Mouse (Mus musculus) limb, embryonic 11.5 days (tissue): ENCODE data around the gene Ctrb1. TPM values are rescaled to one million over a fixed set of nuclear protein-coding genes. Genes with fewer than 3 reads are reported as not detected.
A peak's percentile ranks its signal among the peaks of the same experiment; 100 is the strongest.

Source experiments
- ATAC-seq: fragments of 200-750 bp; cut with Nextera tagmentation; 2 replicates; pipeline ENCODE4 v1.8.0; 2017; ENCODE audit warnings: low read depth; ENCODE audit not compliant: insufficient number of reproducible peaks, low FRiP score, low TSS enrichment
- DNase-seq: peaks from one replicate; pipeline ENCODE4 v3.0.0-alpha.2; 2015; ENCODE audit warnings: low spot score
- H3K27ac ChIP-seq: fragments of 300-500 bp; sonication (generic); replicated peaks from 2 replicates; pipeline ENCODE4 v1.5.1; 2014; ENCODE audit warnings: low read depth, mild to moderate bottlenecking, low read length
- H3K27me3 ChIP-seq: fragments of 300-500 bp; sonication (generic); 2 replicates; pipeline ENCODE4 v1.6.1; 2014; ENCODE audit warnings: mild to moderate bottlenecking, low read length, mixed read lengths; ENCODE audit not compliant: control insufficient read depth, insufficient read depth
- H3K36me3 ChIP-seq: fragments of 300-500 bp; sonication (generic); 2 replicates; pipeline ENCODE4 v1.6.1; 2014; ENCODE audit warnings: mild to moderate bottlenecking, low read length, moderate library complexity, mixed read lengths; ENCODE audit not compliant: control insufficient read depth, insufficient read depth
- H3K4me1 ChIP-seq: fragments of 300-500 bp; sonication (generic); 2 replicates; pipeline ENCODE4 v1.6.1; 2014; ENCODE audit warnings: low read length, mixed read lengths; ENCODE audit not compliant: control insufficient read depth, insufficient read depth
- H3K4me2 ChIP-seq: fragments of 300-500 bp; sonication (generic); 2 replicates; pipeline ENCODE4 v1.6.1; 2014; ENCODE audit warnings: low read depth, mild to moderate bottlenecking, moderate library complexity; ENCODE audit not compliant: severe bottlenecking
- H3K4me3 ChIP-seq: fragments of 300-500 bp; sonication (generic); 2 replicates; pipeline ENCODE4 v1.5.1; 2014; ENCODE audit warnings: low read depth, low read length
- H3K9ac ChIP-seq: fragments of 300-500 bp; sonication (generic); 2 replicates; pipeline ENCODE4 v1.6.1; 2014; ENCODE audit warnings: mild to moderate bottlenecking, low read length
- H3K9me3 ChIP-seq: fragments of 300-500 bp; sonication (generic); 2 replicates; pipeline ENCODE4 v1.6.1; 2016; ENCODE audit warnings: low read length; ENCODE audit not compliant: control insufficient read depth
- WGBS: fragments of 180-500 bp; shearing (Covaris S2); extraction: QIAGEN DNeasy Blood & Tissue Kit; methylation state at CpG from one replicate; pipeline ENCODE4 v1.1.7; 2014; 5-methylcytosine and 5-hydroxymethylcytosine counted together
- polyA plus RNA-seq: library from polyadenylated mRNA; unstranded; fragments of >200 nt; fragmentation: Nextera tagmentation; extraction: Ambion mirVana; gene quantifications from 2 replicates; pipeline ENCODE4 v1.2.1, GENCODE M21; 2014

Gene Ctrb1
- polyA plus RNA-seq, 1 experiment from 2014 or later = not detected

DNA sequence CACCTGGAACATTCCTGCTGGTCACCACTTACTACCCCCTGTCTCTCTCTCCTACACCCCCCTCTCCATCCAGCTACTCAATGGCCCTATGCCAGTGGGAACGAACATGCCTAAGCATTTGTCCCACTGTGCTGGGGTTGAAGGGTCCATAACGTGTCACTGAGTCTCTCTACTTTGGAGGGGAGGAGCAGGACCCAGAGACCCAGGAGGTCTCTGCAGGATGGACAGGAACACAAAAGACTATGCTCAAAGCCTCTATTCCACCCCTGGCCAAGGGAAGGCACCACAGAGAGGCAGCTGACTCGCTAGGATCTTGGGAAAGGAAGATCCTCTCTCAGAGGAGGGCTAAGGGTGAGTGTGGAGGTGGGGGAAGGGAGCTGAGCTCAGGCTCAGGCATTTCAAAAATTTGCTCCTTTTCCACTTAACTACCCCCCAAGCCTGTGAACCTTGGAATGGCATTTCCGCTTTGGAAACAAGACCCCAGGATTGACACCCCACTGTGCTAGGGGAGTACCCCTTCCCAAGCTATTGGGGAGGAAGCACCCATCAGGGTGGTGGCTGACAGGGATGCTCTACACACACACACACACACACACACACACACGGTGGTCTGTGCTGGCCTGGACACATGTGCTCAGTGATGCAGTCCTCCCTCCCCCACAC, 42.9 kb upstream of the Ctrb1 start:
- DNase-seq (peak; percentile 57), ATAC-seq (no peak)
- Histone ChIP-seq H3K4me3 (no peak overlapping the region), H3K36me3 (no peaks in the 10 kb centered on the region; the same call in 1 of the 2 replicates), H3K4me1 (peaks cover 52% of the 10 kb centered on the region), H3K9me3 (no peaks in the 10 kb centered on the region), H3K4me2 (peak overlapping the region; percentile 28), H3K27me3 (no peaks in the 10 kb centered on the region), H3K9ac (peak overlapping the region; percentile 24; the same call in 1 of the 2 replicates), H3K27ac (peak overlapping the region; percentile 71)
- 3% methylated on average over 5 of the region's 5 CpGs for WGBS

DNA sequence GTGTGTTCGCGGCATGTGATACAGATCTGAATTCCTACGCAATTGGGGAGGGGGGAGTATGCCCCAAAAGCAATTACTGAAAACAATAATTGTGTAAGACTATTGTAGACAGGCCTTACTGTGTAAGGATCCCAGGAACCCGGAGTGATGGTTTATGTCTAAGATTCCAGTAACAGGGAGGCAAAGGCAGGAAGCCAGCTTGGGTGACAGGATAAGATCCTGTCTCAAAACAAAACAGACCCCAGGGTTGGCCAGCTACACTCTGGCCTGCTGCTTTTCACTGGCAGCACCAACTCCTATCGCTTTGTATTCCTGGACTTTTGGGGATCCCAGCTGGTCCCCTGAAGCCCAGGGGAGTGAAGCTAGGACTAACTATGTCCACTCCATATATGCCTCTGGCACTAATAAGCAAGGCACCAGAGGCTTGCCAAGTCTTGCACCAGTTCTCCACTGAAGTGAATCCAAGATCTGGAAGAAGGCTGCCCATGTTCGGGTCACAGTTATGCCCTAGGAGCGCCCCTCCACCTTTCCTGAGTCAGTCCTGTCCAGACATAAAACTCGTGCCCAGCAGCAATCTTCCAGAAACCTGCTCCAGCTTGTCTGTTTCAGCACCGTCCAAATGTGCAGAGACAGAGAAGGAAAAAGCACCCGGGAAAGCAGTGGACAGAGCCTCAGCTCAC, 41.7 kb upstream of the Ctrb1 start:
- peak overlapping the region; percentile 71 for H3K27ac ChIP-seq
- H3K4me1 ChIP-seq = peaks cover 52% of the 10 kb centered on the region
- H3K4me3 ChIP-seq = peak overlapping the region; percentile 76
- H3K27me3 ChIP-seq = no peaks in the 10 kb centered on the region
- peak overlapping the region; percentile 86 for H3K4me2 ChIP-seq
- no peaks in the 10 kb centered on the region; the same call in 1 of the 2 replicates for H3K36me3 ChIP-seq
- ATAC-seq (peak; percentile 0; the same call in 1 of the 2 replicates), DNase-seq (no peak)
- H3K9ac ChIP-seq = no peak overlapping the region; the same call in 1 of the 2 replicates
- no peaks in the 10 kb centered on the region for H3K9me3 ChIP-seq
- WGBS = 28% methylated on average over 10 of the region's 10 CpGs

DNA sequence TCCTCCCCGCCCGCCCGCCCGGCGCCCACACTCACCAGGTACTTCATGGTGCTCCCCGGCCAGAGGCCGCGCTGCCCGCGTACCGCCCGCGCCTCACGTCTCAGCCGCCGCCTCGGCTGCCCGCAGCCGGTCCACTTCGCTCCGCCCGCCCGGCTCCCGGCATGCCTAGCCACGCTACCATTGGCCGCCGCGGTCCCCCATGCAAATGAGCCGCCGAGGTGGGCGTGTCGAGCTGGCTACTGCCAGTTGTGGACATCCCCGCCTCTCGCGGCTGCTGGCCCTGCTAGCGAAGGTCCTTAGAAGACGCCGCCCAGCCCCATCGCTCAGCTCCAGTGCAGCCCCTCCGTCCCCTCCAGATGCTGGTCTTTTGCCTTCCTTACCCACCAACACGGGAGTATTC, 41.2 kb upstream of the Ctrb1 start:
- Histone ChIP-seq H3K27me3 (no peaks in the 10 kb centered on the region), H3K4me3 (peak overlapping the region; percentile 76), H3K4me1 (peaks cover 52% of the 10 kb centered on the region), H3K9me3 (no peaks in the 10 kb centered on the region), H3K27ac (no peak overlapping the region; the same call in 1 of the 2 replicates), H3K9ac (peak overlapping the region; percentile 74), H3K4me2 (peak overlapping the region; percentile 86), H3K36me3 (no peaks in the 10 kb centered on the region)
- 0% methylated on average over 41 of the region's 41 CpGs for WGBS
- peak; percentile 98 for DNase-seq
- peak; percentile 93 for ATAC-seq

DNA sequence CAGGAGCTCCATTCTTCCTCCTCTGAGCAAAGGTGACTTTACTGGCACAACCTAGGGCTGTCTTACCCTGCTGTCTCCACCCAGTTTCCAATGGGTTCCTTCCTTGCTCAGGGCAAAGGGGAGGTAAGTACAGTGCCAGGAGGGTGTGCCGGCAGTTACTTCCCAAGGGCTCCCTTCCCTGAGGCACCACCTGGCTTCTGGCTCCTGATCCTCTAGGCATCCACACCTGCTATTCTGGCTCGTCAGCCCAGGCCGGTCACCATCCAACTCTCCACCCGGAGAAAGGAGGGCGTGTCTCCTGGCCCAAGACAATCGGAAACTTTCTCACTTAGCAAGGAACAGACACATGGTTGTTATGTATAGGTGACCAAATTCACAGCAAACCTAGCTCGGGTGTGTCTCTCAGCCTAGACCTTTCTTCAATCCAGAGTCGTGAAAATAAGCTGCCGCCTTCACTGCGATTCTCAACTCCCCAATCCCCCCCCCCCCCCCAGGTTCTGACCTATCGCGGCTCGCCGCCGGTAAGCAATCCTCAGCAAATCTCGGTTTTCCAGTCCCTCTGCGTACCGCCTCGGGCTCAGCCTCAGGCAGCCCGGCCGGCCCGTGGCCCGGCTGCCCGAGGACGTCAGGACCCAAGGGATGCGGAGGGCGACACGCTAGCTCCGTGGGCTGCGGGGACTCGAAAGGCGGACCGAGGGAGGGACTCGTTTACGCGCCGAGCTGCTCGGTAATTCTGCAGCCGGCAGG, 40.6 kb upstream of the Ctrb1 start:
- DNase-seq (no peak), ATAC-seq (peak; percentile 19; the same call in 1 of the 2 replicates)
- Histone ChIP-seq H3K9ac (peak overlapping the region; percentile 74), H3K27me3 (no peaks in the 10 kb centered on the region), H3K4me1 (peaks cover 52% of the 10 kb centered on the region), H3K36me3 (no peaks in the 10 kb centered on the region), H3K4me2 (peak overlapping the region; percentile 86), H3K9me3 (no peaks in the 10 kb centered on the region), H3K4me3 (peak overlapping the region; percentile 76), H3K27ac (no peak overlapping the region)
- WGBS = under 1% methylated on average over 39 of the region's 39 CpGs

DNA sequence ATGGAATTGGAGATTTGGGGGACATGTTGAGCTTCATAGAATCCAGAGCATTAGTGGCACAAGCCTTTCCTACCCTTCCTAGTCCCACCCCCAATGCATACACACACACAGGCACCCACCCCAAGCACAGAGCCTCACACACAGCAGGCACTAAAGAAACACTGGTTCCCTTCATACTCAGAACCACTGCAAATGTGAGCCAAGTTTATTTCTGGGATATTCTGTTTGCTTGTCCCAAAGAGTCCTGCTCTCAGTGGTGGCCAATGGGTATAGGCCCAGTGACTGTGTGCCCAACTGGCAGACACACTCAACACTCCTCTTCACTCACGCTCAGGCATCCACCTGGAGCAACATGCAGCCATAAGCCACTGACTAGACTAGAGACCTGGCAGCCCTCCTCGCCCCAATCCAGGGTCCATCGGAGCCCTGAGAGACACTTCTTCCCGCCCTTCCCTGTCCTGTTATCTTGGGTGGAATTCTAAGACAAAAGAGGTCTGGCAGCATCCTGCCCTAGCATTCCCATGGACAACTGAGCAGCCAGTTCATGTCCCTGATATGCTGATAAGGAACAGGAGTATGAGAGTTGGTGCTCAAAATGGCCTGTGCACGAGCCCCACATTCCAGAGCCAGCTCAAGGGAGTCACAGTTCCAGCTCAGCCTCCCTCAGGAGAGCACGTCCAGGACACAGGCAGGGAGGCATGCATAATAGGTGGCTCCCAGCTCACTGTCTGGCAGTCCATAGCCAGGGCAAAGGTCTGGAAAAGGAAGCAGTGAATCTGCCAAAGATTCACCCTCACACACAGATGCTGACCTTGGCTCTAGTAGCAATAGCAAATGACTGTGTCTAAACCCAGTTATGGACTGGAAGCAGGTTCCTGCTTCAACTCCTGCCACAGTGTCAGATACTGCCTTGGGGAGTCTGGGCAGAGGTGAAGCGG, 38.7 kb upstream of the Ctrb1 start:
- H3K9ac ChIP-seq = no peak overlapping the region

DNA sequence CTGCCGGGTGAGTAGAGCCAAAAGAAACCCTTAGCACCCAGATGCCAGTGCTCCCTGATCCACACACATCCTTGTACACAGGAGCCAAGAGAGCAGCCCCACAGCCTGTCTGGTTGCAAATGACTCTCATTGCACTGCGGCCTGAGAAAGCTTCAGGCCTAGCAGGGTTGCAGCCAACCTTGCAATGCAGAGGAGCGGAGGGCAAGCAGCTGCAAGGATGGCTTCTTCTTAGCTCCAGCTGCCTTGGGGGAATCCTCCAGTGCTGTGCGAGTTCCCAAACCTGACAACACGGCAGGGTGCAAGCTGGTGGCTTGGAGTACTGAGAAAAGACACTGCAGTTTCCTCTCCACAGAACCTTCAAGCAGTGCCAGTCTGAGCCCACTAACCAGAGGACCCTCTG, 37.7 kb upstream of the Ctrb1 start:
- Histone ChIP-seq H3K4me1 (peaks cover 28% of the 10 kb centered on the region), H3K27me3 (no peaks in the 10 kb centered on the region), H3K9me3 (no peaks in the 10 kb centered on the region), H3K27ac (no peak overlapping the region), H3K36me3 (no peaks in the 10 kb centered on the region), H3K9ac (no peak overlapping the region), H3K4me2 (no peak overlapping the region), H3K4me3 (no peak overlapping the region)
- no peak for DNase-seq
- no peak for ATAC-seq
- 86% methylated on average over 5 of the region's 5 CpGs for WGBS

More for the DNA sequence above, 38.7 kb upstream of the Ctrb1 start:
- Histone ChIP-seq H3K27ac (no peak overlapping the region), H3K4me3 (no peak overlapping the region), H3K4me1 (peaks cover 38% of the 10 kb centered on the region), H3K9me3 (no peaks in the 10 kb centered on the region), H3K4me2 (no peak overlapping the region), H3K36me3 (no peaks in the 10 kb centered on the region), H3K27me3 (no peaks in the 10 kb centered on the region)
- 77% methylated on average over 7 of the region's 7 CpGs for WGBS
- DNase-seq (no peak), ATAC-seq (no peak)

DNA sequence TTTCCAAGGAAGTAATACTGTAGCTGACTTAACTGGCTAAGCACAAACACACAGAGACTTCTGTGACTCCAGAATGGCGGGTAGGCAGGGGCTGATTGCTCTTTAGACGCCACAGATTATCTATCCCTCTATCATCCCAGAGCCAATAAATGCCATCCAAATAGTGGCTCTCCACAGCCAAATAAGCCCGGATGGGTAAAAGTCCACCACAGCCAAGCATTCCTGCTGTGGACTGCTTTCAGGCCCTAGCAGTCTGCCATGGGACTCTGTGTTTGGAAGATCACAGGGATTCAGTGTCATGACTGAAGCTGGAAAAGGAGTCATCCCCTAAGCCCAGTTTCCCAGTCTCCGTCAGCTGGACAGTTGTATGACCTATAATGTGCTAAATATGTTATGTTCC, 36.7 kb upstream of the Ctrb1 start:
- no peak overlapping the region for H3K4me3 ChIP-seq
- H3K9ac ChIP-seq = no peak overlapping the region
- H3K27me3 ChIP-seq = no peaks in the 10 kb centered on the region
- DNase-seq (no peak), ATAC-seq (no peak)
- no peak overlapping the region for H3K27ac ChIP-seq
- no peaks in the 10 kb centered on the region for H3K36me3 ChIP-seq
- peaks cover 19% of the 10 kb centered on the region for H3K4me1 ChIP-seq
- 70% methylated on average over 4 of the region's 4 CpGs for WGBS
- no peak overlapping the region for H3K4me2 ChIP-seq
- no peaks in the 10 kb centered on the region for H3K9me3 ChIP-seq
